Mouse (Mus musculus): ENCODE measurements around the gene Pou3f3. TPM values are rescaled to one million over a fixed set of nuclear protein-coding genes. Genes with fewer than 3 reads are reported as not detected.

Pou3f3 gene
- 10 to 100 TPM; 61.7 to 72.6 TPM for total RNA-seq (2021)

GRCm38 (mm10) chr1:42695578-42695915 lies at the start of gene Pou3f3:
Gene Pou3f3, plus strand, starts transcription at chr1:42695768.
- peak; percentile 91 to 94 for DNase-seq (ENCODE audit: extremely low spot score in 1 of 2, low spot score in 1 of 2)

GRCm38 (mm10) chr1:42648366-42648935 lies 47.1 kb upstream of the Pou3f3 start:
- DNase-seq (ENCODE audit: extremely low spot score in 1 of 2, low spot score in 1 of 2), result no peak

GRCm38 (mm10) chr1:42651461-42651860 lies 44.1 kb upstream of the Pou3f3 start:
- DNase-seq (ENCODE audit: extremely low spot score in 1 of 2, low spot score in 1 of 2), result no peak

- no peak for DNase-seq (ENCODE audit: extremely low spot score in 1 of 2, low spot score in 1 of 2)
Measured at GRCm38 (mm10) chr1:42667546-42667945, 28.0 kb upstream of the Pou3f3 start.

GRCm38 (mm10) chr1:42680673-42681072 lies 14.9 kb upstream of the Pou3f3 start:
- no peak for DNase-seq (ENCODE audit: extremely low spot score in 1 of 2, low spot score in 1 of 2)

GRCm38 (mm10) chr1:42681762-42682161 lies 13.8 kb upstream of the Pou3f3 start:
- DNase-seq (ENCODE audit: extremely low spot score in 1 of 2, low spot score in 1 of 2), result no peak

GRCm38 (mm10) chr1:42683861-42684260 lies 11.7 kb upstream of the Pou3f3 start:
- DNase-seq (ENCODE audit: extremely low spot score in 1 of 2, low spot score in 1 of 2), result no peak

- DNase-seq (ENCODE audit: extremely low spot score in 1 of 2, low spot score in 1 of 2), result peak in 1 of 2 experiments; percentile 55
Measured at GRCm38 (mm10) chr1:42684345-42684744, 11.2 kb upstream of the Pou3f3 start.

GRCm38 (mm10) chr1:42684783-42685182 lies 10.8 kb upstream of the Pou3f3 start:
- DNase-seq (ENCODE audit: extremely low spot score in 1 of 2, low spot score in 1 of 2), result peak; percentile 55 to 63

GRCm38 (mm10) chr1:42685321-42685960 lies 10.1 kb upstream of the Pou3f3 start:
- DNase-seq (ENCODE audit: extremely low spot score in 1 of 2, low spot score in 1 of 2), result no peak

GRCm38 (mm10) chr1:42686194-42687131 lies 9.1 kb upstream of the Pou3f3 start:
- DNase-seq (ENCODE audit: extremely low spot score in 1 of 2, low spot score in 1 of 2), result peak; percentile 56 to 71

GRCm38 (mm10) chr1:42687271-42687670 lies 8.3 kb upstream of the Pou3f3 start:
- peak in 1 of 2 experiments; percentile 16 for DNase-seq (ENCODE audit: extremely low spot score in 1 of 2, low spot score in 1 of 2)

- peak in 1 of 2 experiments; percentile 8 for DNase-seq (ENCODE audit: extremely low spot score in 1 of 2, low spot score in 1 of 2)
Measured at GRCm38 (mm10) chr1:42687756-42688540, 7.6 kb upstream of the Pou3f3 start.

- no peak for DNase-seq (ENCODE audit: extremely low spot score in 1 of 2, low spot score in 1 of 2)
Measured at GRCm38 (mm10) chr1:42688541-42689125, 6.9 kb upstream of the Pou3f3 start.

GRCm38 (mm10) chr1:42690024-42690575 lies 5.5 kb upstream of the Pou3f3 start:
- peak in 1 of 2 experiments; percentile 10 for DNase-seq (ENCODE audit: extremely low spot score in 1 of 2, low spot score in 1 of 2)

- DNase-seq (ENCODE audit: extremely low spot score in 1 of 2, low spot score in 1 of 2), result peak; percentile 73 to 96
Measured at GRCm38 (mm10) chr1:42691202-42692170, 4.1 kb upstream of the Pou3f3 start.

GRCm38 (mm10) chr1:42692221-42692620 lies 3.3 kb upstream of the Pou3f3 start:
- DNase-seq (ENCODE audit: extremely low spot score in 1 of 2, low spot score in 1 of 2), result peak in 1 of 2 experiments; percentile 14

GRCm38 (mm10) chr1:42693101-42693715 lies 2.4 kb upstream of the Pou3f3 start:
- no peak for DNase-seq (ENCODE audit: extremely low spot score in 1 of 2, low spot score in 1 of 2)

Measured in layer of hippocampus, postnatal 25 days (tissue).